Mouse (Mus musculus): ENCODE data around the gene Qrfp.

- no peak for TF ChIP-seq GATA1 (IDR thresholded peaks at IDR 0.05; ENCODE audit: borderline replicate concordance, low read length)
- TF ChIP-seq FLI1 (IDR thresholded peaks at IDR 0.05; ENCODE audit: low read length): no peak
Observed at GRCm38 (mm10) chr2:31758966-31759365, 51.4 kb downstream of the Qrfp start.
